Mouse (Mus musculus) olfactory bulb, adult 2 months (tissue): ENCODE measurements around the gene Atf3.

Experiments used
- CTCF ChIP-seq: fragments of 200-500 bp; IDR thresholded peaks from 2 replicates; pipeline ENCODE4 v1.5.1; 2012; ENCODE audit warnings: low read depth, mild to moderate bottlenecking, low read length, moderate library complexity; ENCODE audit not compliant: insufficient read depth
- POLR2A ChIP-seq: fragments of 200-500 bp; IDR thresholded peaks from 2 replicates; pipeline ENCODE4 v1.6.1; 2012; ENCODE audit warnings: mild to moderate bottlenecking, low read depth, low read length, moderate library complexity; ENCODE audit not compliant: insufficient read depth

GRCm38 (mm10) chr1:191140983-191141382 lies 76.9 kb downstream of the Atf3 start:
- TF ChIP-seq POLR2A, result no peak
- TF ChIP-seq CTCF, result no peak
